Mouse (Mus musculus) embryo, embryonic 10.5 days (tissue): ENCODE results near the gene Rbp2.
A peak's percentile ranks its signal among the peaks of the same experiment; 100 is the strongest.

Experiments
- DNase-seq: peaks from one replicate; pipeline ENCODE4 v3.0.0-alpha.2; 2015; ENCODE audit warnings: low spot score

Rbp2 gene

DNA sequence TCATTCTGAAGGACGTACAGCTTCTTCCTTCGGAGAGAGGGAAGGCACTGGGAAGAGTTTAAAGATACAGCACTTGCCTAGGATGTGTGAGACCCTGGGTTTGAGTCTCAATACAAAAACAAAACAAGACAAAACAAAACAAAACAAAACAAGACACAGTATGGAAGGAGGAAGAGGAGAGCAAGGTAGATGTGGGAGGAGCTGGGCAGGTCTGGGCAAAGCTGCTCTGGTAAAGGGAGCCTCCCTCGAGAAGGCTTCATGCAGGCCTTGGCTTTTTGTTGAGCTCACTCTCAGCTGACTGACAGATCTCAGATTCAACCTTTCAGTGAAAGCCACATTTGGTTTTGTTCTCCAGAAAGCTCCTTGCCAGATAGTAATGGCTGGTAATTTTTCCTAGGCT lies at the start of gene Rbp2:
Rbp2 (plus strand) TSS at position 301 of the 400 bp plus-strand sequence.
- DNase-seq, result no peak

DNA sequence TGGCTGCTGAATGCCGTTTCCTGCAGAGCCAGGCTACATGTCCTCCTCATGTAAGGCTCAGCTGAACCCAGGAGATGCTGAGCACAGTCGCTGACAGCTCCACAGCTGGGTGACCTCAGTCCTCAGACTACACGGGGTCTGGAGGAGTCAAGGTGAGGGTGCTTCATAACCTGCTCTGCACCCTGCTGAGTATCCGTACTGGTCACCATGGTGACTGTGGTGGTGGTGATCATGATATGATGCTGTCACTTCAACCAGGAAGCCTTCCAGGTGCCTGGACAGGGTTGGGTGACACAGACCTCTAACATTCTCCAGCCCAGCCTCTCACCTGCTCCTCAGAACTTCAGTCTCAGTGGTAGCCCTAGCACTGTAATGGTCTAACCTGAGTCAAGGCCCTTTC lies 48.1 kb upstream of the Rbp2 start:
- DNase-seq, result no peak

DNA sequence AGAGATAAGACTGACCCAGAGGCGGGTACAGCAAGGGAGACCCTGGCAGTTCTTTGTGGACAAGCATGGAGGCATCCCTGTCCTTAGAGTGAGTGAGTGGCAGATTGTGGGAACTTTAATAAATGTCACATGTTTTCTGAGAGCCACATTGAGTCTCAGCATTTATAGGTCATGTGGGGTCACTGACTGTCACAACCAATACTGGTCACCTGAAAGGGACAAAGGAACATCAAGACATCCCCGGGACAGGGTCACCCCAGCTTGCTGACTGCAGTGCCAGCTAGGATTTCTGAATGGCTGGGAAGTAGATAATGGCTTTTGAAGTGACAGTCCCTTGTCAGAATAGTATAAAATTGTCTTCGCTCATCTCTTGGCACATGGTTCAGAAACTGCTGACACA lies 46.8 kb upstream of the Rbp2 start:
- DNase-seq, result no peak

DNA sequence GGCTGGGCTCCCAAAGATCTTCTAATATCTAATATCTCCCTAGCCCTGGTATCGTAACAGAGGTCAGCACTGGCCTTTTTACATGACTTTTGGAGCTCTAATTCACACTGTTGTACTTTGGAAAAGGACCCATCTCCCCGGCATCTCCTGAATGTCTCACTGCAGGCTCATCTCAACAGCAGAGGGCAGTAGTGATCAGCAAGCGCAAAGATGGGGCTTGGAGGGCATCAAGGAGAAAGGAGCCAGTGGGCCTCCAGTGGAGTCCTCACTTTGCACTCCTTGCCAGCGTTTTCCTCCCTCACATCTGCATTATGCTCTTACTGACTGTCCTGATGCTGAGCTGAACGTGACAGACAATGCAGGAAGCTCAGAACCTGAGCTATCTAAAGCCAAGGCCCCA lies 43.3 kb upstream of the Rbp2 start:
- DNase-seq, result peak; percentile 66

DNA sequence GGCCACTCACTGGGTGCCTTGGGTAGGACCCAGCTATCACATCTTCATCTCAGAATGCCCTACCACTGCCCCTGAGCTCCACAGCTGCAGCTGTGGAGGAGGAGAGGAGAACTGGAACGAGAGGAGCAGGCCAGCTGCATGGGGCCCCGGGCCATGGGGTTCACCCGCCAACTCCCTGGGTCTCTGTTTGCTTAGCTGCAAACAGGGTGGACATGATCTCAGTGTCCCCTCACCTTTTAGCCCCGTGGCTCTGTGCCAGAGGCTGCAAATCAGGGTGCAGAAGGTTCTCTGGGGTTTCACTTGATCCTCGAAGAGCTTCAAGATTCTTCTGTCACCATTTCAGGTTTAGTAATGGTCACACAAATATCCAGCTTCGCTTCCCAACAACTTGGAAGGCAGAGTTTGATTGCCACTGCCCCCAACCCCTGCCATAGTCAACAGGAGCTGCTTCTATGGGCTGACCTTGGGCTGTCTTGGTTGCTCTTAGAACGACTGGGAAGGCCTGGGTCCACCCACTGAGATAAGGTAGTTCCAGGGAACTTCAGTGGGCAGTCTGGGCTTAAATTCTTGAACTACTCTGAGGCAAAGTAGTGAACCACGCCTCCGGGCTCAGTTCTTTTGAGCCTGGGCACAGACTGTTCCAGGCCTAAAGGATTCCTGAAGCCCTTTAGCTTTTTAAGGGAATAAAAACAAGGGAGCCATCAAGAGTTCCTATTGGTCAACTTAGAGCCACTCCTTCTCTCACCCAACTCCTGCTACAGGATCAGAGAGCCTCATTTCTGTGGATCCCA lies 40.4 kb upstream of the Rbp2 start:
- DNase-seq, result no peak

DNA sequence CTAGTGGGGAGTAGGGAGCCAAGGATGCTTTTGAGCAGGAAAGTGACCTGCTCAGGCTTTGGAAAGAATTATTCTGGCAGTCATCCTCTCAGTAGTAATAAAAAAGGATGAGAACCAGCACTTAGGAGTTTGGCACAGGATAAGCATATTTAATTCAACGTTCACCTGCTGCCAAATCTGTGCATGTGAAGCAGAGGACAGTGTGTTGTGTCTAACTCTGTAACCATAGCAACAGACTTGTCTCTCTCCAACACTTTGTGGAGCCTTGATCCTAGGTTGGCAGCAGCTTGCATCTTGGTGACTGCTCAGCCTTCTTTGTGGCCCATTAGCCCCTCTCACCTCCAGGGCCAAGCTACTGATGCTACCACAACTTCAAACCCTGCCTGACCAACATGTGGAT lies 34.9 kb upstream of the Rbp2 start:
- no peak for DNase-seq

DNA sequence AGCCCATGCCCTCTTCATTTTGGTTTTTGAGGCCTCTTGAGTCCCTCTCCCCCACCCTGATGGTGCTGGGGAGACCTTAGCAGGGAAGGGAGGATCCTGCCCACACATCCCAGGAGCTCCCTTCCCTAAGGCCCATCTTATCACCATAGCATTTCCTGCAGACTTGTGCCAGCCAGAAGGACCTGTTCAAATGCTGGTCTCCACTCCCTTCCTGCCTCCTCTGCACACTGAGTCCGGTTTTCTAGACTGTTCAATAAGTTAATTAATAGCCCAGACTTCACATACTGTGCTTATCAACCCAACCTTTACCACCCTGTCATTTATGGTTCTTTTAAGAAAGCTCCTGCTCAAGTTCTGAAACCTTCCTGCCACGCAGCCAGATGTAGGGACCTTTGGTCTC lies 19.2 kb upstream of the Rbp2 start:
- DNase-seq, result no peak

DNA sequence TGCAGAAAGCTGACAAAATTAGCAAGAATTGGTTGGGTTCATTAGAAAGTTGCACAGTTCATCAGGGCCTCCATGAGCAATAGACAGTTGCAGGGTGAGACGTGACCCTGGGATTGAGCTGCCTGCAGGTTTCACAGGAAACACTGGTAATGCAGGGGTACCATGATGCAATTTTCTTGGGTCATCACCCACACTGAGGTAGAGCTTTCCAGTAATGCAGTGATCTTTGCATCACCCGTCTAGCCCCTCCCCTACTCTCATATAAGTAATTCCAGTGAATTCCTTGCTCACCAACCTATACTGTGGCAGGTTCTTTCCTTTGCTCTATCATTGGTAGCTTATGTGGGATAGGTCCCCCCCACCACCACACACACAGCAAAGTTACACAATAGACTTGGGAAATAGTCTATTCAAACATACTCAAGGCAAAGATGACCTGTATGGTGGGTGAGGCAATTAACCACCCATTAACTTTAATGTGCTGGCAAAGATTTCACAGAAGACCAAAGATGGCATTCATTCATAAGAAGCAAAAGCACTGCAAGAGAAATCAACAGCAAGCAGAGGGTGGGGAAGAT lies 5.7 kb upstream of the Rbp2 start:
- DNase-seq, result no peak

DNA sequence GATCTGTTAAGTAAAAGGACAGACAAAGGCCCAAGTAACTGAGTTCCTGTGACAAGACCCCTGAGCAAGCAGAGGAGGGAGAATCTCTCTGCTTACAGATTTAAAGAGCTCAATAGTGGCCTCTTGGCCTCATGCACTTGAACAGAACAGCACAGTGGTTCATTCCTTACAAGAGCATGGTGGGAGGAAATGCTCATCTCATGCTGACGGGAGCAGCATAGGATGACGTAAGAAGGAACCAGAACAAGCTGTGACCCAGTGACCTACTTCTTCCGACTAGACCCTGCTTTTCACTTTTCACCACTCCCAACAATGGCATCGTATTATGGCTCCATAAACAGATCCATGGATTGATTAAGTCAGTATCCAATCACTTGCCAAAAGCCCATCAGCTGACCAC lies 3.7 kb upstream of the Rbp2 start:
- DNase-seq, result no peak

DNA sequence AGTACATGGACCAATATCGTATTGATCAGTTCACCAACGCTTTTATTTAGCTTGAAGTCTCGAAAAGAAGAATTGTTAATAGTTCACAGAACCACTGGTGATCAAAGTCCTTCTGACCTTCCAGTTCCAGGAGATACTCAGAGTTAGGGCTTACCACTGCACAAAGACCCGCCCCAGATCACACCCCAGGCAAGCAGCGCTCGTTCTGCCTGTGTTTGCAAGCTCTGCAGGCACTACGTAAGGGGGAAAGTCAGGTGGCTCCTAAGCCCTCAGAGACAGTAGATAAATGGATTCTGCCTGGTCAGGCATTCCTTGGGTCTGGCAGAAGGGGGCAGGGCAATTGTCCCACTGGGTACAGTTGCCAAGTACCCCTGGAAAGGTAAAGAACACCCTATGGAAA lies 895 bp upstream of the Rbp2 start:
- no peak for DNase-seq

DNA sequence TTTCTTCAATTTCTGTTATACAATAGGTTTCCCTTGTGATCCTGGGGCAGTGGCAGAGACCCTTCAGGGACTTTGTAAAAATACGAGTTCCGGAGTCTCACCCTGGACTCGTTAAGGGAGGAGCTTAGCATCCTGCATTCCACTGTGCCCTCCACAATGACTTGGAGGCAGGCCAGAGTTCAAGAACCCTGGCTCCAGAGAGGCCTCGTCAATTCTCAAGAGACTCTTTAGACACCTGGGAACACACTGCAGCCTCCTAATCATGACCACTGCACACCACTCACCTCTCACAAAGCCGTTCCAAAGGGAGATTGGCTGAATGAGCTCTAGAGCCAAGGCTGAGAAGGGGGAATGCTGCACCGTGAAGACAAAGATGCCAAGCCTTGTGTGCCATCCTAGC lies 1.4 kb downstream of the Rbp2 start:
- no peak for DNase-seq

DNA sequence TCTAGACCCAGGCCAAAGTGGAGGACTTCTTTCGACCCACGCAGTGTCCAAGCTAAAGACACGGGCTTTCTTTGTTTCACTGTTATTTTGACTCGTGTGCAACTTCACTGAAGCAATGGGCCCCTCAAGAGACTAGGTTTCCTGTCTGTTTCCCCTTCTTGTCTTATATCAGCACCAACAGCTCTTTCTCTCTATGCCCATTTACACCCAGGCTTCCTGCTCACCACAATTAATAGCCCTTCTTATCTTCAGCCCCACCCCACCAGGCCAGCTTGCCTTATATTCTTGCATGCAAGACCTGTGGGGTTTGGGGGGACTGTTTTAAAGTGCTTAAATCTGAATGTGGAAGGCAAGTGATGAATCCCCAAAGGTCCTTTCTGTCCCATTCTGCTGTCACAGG lies 3.6 kb downstream of the Rbp2 start:
- peak; percentile 21 for DNase-seq

DNA sequence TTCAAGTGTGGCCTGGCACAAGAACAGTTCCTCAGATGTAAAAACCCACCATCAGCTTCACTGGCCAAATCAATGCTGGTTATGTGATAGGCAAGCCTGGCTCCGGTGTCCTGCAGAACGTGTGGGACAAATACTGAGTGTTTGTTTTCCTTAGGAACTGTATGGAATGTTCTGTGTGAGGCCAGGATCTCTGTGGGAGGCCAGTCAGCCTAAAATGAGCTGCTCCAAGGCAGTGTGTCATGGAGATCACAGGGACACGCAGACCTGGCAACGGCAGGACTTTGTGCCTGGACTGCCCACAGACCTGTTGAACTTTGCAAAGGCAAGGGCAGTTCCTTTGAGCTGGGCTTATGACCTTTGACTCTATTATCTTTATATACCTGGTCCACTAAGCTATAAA lies 4.2 kb downstream of the Rbp2 start:
- peak; percentile 21 for DNase-seq

DNA sequence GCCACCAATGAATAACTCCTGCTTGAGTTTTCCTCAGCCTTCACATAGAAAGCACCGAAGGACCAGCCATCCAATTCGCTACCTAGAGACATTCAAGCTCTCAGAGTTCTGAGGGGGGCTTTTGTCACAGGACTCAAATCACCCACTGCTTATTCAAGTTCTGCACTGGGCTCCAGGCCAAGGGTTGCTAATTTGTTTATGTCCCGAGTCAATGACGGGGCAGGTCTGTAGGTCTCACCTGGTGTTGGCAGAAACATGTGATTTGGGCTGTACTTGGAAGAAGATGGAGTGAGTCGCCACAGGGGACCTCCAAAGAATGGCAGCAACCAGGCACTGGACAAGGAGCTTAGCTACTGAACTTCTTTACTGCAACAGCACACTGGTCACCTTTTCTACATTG lies 5.2 kb downstream of the Rbp2 start:
- no peak for DNase-seq

DNA sequence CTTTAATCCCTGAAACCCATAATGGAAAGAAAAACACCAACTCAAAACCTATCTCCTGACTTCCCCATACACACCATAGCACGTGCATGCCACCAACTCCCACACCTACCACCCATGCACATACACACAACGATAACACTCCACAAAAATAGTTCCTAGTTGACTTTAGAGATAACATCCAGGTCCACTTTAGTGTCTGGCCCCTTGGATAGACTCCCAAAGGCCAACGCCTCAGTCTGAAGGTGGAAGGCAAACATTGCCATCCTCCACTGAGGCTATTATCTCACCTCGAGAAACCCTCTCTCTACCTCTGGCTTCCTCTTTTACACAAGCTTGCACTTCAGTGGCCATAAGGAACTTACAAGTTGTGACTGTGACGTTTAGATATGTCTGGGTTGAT lies 6.3 kb downstream of the Rbp2 start:
- no peak for DNase-seq

DNA sequence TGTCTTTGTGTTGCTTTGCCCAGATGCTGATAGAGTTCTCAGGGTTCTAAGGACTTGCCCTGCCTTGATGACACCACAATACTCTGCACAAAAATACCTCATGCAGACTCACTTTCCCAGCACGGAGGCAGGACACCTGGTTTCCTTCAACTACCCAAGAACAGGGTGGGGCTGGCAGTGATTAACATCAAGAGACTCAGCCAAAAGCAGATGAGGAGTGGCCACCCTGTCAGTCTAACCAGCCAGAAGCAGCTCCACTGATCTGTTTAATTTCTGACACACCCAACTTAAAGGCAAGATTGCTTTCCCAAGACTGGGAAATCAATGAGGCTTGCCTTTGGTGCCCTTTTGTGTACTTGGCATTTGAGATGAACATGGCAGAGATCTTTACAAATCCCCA lies 6.9 kb downstream of the Rbp2 start:
- no peak for DNase-seq

DNA sequence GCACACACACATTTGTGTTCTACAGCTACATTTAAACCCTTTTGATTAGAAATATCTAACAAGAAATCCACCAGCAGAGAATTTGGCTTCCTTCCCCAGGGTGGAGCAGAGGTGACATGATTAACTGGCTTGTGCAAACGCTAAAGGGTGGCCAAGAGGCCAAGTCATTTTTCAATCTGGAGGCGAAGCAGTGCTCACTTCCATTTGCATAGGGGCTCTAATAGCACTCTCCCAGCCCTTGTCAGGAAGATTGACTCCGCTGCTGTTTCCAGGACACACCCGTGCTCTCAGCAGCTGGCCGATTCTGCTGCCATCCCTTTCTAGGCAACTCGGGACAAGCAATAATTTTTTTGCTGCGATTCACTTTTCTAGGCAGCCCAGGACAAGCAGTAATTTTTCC lies 11.2 kb downstream of the Rbp2 start:
- DNase-seq, result peak; percentile 76

DNA sequence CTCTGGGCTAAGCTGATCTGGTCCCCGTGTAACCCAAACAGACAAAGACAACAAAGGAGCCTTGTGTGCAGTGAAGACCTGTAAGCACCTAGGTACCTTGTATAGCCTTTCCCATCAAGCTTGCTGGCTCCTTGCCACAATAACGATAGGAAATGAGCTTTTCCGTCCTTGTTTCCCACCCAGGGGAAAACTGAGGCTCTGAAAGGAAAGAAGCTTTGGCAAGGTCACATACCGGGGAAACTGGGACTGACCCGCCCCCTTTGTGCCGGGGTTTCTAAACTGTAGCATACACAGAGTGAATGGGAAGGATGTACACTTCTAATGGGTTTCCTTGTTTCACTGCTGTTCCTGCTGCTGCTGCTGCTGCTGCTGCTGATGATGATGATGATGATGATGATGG lies 12.1 kb downstream of the Rbp2 start:
- peak; percentile 19 for DNase-seq

DNA sequence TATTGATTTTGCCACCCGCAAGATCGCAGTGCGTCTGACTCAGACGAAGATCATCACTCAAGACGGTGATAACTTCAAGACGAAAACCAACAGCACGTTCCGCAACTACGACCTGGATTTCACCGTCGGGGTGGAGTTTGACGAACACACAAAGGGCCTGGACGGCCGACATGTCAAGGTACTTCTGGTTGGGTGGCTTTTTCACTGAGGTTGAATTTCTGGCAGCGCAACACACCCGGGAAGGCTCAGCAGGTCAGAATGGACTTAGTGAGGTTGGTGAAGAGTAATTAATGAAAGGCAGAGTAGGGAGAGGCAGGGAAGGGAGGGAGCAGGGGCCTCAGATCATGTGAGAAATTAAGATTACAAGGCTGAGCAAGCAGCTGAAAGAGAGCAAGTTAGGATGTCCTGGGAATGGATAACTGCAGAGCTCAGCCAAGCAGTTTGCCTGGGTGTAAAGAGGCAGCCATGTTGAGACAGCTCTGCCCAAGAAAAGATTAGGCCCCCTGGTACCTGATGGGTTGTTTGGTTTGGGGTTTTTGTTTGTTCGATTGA lies 12.9 kb downstream of the Rbp2 start:
- peak; percentile 13 for DNase-seq

DNA sequence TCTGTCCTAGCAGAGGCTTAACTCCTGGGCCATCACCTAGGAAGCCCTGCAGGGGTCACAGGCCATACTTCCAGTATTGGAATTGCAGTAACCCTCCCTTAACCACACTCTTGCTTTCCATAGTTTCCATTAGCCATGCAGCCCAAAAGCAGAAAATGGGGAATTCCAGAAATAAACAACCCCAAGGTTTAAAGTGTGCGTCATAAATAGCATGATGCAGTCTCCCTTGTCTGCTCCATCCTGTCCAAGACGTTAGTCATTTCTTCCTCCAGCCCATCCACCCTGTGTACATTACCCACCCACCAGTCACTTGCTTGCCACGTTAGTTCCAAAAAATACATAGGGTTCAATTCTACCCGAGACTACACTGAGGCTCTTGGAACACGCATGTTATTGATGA lies 13.7 kb downstream of the Rbp2 start:
- no peak for DNase-seq

DNA sequence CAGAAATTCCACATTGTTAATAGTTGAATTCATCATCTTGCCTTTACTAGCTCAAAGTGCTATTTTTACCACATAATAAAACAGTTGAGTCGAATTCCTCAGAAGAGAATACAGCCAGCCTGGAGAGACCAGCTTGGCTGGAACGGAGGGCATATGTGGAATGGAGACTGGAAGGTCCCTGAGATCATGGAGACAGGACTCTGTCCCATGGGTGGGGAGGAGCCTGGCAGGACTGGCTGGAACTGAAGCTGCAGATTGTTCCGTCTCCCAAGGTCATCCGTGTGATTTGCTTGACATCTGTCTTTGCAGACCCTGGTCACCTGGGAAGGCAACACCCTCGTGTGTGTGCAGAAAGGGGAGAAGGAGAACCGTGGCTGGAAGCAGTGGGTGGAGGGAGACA lies 21.6 kb downstream of the Rbp2 start:
- DNase-seq, result no peak

DNA sequence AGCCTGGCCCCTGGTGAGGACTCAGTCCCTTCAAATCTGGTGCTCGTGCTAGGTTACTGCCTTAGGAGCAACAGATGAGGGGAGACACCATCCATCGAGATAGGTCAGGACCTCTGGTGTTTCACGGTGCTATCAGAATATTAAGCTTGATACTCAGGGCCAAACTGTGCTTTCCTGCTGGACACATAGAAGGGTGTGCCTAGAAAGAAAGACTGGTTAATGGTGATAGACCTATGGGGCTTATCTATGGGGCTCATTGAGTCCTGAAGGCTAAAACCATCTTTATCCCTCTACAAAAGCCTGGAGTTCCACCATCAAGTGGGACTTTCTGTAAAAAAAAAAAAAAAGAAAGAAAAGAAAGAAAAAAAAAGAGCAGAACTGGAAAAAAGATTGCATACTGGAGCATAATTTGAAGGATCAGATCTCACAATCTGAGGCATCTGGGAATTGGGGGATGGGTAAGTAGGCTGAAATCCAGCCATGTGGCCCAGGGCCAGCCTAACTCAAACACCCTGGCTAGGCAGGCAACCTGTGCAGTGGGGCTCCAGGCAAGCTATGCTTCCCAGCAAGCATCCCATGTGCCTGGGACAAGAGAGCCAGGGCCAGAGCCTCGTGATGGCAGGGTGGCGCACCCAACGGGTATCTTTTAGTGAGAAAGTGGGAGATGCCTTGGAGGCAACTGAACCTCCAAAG lies 24.6 kb downstream of the Rbp2 start:
- DNase-seq, result no peak

DNA sequence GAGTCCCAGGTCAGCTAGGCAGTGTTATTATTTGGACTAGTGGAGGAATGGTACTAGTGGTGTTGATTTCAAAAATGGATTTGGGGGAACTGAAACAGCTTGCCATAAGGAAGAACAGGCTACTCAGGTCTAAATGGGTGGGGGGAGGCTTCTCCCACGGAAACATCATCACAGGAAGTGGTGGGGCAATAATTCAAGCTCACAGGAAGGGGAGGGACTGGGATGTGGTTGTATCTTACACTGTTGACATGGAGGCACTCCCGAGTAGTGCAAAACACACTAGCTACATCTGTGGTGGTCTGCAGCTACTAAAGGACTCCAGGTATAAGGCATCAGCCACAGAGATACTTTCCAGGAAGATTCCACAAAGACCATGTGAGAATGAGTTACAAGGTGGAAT lies 38.0 kb downstream of the Rbp2 start:
- no peak for DNase-seq
